Mouse (Mus musculus): ENCODE data around the gene Dgki.

The Dgki gene

DNA sequence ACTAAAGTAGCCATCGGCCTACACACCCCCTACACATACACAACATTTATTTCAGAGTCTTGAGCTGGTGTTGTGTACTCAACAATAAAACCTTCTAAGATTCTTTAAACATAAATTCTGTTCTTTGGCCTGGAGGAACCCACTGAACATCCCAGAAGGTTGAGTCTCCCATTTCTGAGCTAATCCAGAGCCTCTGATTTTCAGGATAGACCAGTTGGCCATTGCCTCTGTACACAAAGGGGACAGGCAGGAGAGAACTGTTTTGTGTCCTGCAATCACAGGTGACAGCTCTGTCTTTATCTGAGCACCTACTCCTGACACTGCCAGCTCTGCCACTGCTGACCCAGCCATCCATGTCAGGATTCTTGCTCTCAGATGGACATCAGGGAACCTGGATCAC, 8.8 kb downstream of the Dgki start:
- DNase-seq, result no peak

DNA sequence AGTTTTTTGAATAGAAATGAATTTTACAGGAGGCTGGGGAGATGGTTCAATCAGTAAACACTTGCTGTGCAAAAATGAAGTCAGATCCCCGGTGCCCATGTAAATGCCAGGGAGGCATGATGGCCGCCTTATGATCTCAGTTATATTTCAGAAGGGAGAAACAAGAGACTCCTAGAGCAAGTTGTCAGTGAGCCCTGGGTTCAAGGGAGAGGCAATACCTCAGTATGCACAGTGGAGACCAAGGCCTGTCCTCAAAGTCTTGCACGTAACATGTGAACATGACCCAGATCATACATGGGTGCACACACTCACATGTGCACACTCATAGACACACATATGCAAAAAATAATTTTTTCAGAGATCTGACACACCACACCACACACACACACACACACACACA, 9.3 kb downstream of the Dgki start:
- DNase-seq, result no peak

DNA sequence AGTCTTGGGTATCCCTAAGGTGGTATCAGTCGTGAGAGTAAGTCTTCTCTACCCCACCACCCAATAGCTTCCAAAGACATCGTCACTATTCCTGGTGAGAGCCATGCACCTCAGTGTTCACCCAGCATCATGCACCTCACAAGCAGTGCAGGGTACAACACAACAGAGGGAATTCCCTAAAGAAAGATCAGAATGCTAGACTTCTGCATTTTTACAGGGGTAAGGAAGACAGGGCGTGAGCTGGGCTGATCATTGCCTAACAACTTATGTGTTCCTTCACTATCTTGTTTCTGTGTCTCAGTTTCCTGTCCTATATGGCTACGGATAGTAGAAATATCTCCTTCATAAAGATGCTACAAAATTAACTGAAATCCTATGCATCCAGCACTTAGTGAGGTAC, 13.8 kb downstream of the Dgki start:
- no peak for DNase-seq

DNA sequence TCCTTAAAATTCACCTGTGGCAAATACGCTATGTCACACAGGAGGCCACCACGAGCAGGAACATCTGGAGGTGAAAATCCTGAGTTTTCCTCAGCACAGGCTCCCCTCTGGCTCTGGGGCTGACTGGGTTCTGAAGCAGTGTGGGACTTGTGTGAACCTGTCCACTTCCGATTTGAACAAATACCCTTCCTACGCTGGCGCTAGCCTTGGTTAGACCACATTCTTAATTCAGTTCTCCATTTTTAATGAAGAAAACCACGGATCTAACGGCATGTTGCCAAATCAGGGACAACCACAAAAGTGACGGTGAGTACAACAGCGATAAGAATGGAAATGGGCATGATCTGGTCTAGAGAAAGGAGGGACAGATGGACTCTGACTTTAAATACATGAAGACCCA, 15.1 kb downstream of the Dgki start:
- DNase-seq, result no peak

DNA sequence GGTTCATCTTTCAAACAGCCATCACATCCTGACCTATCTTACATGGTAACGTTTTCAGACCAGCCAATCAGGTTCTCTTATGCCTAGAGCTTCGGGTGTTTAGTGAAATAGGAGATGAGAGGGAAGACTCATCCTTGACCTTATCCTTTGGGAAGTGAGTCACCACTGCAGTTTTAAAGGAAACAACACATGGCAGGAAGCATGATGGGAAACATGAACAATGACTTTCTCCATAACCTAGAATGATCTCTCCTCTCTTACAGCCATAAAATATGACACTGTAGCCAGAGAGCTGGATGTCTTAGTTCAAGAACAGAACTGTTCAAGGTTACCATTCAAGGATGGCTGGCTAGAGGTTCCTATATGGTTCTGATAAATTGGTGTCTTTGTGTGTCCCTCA, 16.6 kb downstream of the Dgki start:
- no peak for DNase-seq

DNA sequence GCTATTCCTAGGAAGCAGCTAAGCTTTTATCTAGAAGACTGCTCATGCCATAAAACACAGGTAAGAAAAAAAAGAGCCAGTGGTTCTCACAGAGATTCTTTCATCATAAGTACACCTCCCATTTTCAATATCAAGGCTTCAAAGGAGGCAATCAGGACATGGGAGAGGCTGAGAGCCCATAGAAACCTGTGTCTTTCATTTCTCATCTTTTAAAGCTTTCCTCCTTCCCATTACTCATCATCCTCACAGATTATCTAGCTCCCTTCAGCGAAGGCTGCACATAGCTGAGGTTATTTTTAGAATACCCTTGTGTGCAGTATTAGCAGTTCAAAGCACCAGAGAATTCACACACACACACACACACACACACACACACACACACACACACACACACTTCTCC, 17.3 kb downstream of the Dgki start:
- DNase-seq, result no peak

DNA sequence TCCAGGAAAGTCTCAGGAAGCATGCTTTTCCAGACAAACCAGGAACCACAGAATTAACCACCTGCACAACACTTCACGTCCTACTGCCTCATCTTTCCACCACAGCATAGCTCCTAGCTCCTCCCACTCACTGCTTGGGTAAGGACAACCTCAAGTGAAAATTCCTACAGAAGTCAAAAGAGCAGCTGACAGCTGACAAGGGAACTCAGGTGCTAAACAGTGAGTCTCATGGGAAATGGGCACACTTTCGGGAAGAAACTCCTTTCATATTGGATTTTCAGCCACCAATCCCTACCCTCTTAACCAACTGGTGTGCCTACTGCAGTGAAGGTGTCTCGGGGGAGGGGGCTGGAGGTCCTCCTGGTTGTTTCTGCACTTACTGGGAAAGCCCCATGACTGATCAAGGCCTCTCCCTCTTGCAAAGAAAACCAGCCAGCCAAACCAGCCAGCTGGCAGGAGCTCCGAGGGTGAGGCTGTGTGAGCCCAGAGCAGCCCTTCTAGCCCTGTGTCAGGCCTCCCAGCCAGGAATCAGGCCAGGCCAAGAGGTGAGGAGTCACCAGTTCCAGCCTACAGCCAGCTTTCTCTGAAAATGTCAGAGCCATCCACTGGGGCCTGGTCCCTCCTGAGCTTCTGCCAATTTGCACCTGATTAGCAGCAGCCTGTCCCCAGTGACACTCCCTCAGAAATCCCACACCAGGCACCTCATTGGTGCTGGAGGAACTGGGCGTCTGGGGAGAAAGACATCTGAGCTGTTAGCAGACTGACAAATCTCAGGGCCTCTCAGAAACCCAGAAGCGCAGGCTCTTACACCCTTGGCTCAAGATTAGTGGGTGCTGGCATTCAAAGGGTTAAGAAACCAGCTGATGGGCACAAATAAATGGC, 22.9 kb downstream of the Dgki start:
- no peak for DNase-seq

DNA sequence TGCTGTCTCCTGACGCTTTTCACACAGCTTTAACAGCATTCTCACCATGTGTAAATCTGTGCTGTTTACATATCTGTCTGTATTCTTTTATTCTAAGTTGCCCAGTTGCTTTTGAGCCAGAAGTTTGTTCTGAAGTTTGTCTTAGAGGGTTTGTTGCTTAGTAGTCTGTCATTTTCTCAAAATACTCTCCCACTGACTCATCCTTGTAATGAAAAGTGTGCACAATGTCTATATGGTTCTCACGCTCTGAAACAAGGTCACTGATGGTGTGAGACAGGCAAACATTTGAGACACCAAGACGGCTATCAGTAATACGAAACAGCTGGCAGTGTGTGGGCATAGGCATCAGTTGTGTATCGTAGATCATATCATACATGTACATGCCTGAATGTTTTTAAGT, 23.8 kb downstream of the Dgki start:
- no peak for DNase-seq

DNA sequence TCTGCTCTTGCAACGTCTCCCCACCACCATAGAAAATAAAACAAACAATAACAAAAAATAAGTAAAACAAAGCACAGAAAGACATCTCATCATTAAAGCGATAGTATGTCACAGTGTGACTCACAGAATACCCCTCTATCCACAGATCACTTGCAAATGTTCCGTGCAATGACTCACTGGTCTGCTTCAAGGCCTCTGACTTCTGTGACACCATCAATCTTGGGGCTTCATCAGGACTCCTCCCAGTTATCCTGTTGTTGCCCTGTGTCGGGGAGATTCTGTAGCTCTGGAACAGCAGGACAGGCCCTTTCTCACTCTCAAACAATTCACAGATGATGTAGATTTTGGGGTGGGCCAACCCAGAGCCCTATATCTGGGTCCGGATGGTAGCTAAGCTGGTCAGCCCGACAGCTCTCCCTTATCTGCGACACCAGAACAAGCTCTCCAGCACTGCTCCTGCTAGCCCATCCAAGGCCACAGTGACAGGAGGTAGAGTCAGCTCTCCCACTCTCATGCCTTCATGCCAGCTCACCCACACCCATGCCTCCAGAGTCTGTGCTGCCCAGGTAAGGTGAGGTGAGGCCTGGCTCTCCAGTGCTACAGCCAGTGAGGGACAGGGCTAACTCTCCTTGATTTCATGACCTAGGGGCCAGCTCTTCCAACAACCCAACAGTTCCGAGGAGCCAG, 28.9 kb downstream of the Dgki start:
- DNase-seq, result no peak

DNA sequence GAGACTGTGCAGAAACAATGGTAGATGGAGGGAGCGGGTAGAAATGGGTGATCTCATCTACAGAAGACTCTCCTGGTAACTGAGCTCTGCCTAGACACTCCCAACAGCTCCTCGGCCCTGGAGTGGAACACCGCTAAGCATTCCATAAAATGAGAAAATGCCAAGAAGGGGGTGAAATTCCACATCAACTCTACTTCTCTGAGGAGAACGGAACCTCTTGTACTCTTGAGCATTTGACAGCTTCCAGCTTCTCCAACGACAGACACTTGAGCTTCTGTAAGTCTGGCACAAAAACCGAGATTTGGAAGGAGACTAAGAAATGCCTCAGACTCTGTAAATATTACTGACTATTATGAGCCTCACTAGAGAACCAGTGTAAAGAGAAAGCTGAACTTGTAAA, 31.4 kb downstream of the Dgki start:
- DNase-seq, result no peak

DNA sequence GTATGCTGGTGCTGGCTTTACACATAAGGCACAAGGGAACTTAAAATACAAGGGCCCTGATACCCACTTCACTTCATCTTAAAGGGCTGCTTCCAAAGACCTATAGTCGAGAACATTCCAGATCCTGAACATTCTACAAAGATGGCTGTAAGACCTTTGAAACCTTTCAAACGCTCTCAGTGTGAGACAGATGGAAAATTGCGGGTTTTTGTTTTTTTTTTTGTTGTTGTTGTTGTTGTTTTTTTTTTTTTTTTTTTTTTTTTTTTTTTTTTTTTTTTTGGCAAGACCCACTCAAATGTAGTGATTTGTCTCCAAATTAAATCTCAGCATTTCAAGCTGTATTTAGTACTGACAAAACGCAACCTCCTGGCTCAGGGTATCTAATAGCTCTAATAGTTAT, 32.0 kb downstream of the Dgki start:
- no peak for DNase-seq

DNA sequence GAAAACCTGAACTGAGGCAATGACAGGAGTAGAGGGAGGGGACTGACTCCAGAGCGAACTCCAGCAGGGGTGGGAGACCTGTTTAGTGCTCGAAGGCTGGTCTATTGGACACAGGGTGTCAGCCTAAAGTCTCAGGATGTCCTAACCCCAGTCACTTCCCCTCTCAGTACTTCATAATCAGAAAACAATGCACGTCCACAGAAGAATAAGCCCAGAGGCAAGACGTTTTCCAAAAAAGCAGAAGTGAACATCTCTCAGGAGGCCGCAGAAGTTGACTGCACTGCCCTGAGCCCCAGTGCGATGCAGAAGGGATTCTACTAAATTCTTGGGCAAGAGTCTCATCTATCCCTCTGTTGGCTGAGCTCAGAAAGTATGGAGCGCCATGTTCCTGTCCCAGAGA, 37.5 kb downstream of the Dgki start:
- no peak for DNase-seq

DNA sequence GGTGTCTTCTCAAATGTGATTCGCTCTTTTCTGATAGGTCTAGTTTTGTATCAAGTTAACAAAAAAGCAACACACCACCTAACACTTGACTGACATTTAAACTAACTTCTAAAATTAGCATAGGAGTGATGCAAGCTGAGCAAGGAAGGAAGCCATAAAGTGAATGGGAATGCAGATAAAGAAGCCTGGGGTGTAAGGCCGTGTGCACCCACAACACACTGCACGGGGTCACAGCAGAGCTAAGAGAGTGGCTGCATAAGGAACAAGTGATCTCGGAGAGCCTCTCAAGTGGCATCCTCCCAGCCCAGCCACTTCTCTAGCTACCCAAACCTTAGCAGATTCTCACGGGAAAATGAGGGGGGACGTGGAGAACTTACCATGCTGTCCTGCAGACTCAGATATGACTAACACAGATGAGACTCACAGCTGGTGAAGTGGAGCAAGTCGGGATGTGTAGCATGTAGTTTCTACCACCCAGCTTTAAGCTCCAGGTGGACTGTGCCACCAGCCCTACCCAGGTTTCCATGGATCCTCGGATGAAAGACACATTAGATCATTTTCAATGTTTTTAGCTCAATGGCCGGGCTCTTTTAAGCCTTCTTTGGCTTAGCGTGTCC, 38.6 kb downstream of the Dgki start:
- no peak for DNase-seq

DNA sequence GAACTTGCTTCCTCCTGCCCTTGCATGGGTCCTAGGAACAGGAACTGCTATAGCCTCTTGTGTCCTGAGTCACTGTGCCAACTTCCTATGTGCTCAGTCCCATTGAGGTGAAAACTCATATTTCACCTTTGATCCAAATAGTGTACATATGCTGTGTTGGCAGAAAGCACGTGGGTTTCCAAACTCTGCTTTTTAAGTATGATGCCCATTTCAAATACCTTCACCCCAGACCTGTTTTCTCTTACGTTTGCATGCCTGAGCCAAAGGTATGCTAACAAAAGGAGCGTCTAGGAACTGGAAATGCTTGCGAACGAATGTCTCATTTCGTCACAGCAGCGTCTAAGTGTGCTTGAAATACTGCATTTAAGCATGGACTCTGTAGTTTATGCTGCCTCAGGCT, 41.3 kb downstream of the Dgki start:
- DNase-seq, result no peak

DNA sequence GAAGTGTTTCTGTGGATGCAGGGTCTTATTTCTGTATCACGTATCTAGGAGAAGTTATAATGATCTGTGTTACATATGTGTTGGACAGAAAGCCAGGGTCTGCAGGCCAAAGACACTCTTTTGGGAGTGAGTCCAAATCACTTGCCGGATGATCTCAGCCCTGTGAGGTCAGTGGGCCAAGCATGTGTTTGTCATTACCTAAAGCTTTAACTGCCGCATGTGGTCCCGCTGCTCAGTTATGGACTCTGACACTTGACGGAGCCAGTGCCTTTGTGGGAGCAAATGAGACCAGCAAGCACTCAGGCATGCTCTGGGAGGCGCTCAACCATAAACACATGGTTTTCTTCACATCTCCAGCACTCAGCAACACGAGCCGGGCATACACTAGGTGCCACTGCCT, 45.8 kb downstream of the Dgki start:
- DNase-seq, result no peak

DNA sequence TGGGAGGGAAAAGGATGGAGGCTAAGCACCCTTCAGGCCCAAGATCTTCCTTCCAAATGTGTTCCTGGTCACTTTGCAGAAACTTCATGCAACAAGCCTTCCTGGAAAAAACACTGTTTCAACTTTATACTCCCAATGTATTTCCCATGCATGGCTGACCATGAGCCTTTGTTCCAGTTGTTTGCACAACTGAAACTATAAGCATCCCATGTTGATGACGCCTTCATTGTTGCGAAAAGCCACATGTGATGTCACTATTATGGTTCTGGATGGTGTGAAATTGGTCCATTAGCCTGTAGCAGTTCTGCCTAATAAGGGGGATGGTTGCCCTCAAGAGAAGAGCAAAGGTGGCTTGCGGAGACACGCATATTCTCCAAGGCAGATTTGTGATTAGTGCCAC, 47.4 kb downstream of the Dgki start:
- DNase-seq, result no peak

DNA sequence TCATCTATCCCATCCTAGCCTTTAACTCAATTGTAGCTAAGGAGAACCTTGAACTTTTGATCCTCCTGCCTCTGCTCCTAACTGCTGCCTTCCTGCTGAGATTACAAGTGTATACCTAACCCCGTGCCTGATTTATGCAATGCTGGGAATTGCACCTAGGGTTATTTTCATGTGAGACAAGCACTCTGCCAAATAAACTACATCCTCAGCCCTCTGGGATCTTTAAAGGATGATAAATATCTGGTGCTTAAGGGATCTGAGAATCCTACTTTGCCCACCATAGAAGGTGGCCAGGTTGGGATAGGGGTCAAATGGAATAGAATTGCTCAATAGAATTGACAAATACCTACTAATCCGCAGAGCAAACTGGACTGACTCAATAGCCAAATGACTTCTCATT, 49.3 kb downstream of the Dgki start:
- no peak for DNase-seq

DNA sequence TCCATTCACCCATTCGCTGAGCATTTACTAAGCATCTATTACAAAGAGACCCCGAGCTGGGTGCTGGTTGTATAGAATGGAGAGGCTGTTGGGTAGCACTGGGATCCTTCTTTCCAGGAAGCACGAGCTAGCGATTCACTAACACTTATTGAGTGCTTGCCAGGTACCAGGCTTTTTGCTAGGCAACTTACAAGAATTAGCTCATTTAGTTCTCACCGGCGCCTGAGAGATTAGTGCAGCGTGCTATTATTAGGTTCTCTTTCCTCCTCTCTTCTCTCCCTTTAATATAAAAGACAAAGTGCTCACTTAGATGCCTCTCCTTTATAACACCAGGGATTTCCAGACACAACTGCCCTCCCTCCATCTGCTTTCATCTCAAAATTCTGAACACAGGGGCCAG, 54.2 kb downstream of the Dgki start:
- DNase-seq, result no peak

DNA sequence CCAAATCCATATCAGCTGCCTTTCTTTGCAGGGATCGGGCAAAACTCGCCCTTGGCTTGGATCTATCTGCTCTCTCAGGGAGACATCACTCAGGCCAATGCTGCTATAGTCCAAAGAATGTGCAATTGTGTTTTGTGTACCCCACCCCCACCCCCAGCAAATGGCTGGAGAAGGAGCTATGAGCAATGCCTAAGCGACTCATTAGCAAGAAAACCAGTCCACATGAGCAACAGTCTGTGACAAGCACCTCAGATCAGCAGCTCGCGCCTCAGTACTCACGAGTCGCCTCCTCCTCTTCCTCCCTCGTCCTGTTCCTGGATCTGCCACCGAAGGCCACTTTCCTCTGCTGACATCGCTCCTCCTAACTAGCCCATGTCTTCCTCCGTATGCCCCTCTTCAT, 55.9 kb downstream of the Dgki start:
- no peak for DNase-seq

DNA sequence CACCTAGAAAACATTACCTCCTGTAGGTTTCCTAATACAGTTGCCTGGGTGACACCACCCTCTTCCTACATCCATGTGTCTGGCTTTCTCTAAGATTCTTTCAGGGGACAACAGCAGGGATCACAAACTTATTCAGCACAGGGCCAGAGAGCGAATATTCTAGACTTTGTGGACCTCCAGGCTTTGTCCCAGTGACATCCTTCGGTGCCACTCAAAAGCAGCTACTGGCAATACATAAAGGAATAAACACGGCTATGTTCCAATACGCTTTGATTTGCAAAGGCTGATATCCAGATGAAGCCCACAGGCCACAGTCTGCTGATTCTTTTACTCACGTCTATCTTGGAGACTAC, 57.2 kb downstream of the Dgki start:
- no peak for DNase-seq

DNA sequence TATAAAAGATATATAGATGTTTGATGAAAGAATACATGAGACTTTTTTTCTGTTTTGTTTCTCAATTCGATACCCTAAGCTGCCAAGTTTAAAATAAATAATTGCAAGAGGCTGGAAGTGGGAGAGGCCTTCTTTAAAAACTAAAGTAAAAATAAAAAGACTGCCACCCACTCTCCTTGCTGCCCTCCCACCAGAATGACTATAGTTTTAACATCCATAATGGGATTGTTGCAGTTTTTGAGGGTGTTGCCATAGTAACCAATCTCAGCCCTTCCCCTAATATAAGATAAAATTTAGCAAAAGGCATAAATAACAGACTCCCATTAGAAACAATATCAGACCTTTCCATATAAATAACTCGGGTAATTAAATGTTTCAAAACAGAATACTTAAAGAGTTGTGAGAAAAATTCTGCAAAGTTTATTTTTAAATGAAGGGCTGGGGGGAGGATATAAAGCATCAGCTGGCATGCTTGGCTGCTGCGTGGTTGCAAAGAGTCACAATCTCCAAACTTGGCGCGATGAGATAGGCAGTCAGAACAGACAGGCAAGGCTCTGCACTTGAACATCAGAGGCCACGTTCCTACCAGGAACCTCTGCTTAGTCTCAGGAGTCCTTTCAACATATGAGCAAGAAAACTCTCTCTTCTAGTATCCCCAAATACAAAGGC, 57.8 kb downstream of the Dgki start:
- DNase-seq, result peak; percentile 47

DNA sequence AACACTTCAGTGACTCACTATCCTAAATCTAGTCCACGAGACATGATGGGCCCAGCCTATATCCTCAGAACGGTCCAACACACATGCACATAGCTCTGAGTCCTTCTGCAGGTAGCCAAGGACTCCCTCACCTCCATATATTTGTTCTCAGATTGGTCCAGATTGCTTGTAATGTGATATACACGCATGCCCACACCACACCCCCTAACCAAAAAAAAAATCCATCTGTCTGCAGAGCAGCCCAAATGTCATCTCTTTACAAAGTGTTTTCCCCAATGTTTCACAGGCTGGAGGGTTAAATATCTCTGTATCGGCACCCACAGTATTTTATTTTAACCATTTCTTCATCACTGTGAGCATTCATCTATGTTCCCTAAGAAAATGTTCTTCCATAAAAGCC, 58.5 kb downstream of the Dgki start:
- DNase-seq, result no peak

DNA sequence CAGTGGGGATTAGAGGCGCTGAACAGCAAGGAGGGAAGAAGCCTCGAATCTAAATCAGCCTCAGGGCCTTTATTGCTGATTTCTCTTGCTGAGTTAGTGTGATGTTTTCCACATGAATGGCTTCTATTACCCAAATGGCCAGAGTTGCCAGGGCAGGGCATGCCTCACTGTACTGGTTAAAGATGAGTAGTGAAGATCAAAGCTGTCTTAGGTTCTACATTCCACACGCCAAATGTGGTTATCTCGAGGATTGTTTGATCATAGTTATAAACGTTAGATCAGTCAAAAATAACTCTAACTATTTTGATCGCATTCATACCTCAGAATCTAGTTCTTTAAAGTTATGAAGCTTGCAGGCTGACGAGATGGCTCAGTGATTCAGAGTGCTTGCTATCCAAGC, 59.8 kb downstream of the Dgki start:
- DNase-seq, result no peak

DNA sequence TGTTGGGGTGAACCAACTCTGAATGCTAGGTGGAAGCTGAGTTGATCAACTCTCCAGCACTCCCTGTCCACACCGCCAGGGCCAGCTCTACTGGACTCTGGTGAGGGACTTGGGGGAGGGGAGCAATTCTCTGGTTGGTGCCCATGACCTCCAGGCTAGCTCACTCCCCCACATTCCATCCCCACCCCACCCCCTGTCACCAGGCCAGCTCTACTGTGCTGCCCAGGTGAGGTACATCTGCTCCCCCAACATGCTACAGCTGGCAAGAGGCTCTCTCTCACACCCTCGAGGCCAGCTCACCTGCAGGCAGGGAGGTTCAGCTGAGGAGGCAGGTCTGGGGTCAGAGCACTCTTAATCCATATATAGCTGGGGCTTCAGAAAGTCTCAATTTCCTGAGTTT, 63.1 kb downstream of the Dgki start:
- no peak for DNase-seq
